Mouse (Mus musculus) thymus, adult 2 months (tissue): Measurements from ENCODE around the gene Pla2r1. TPM values are rescaled to one million over a fixed set of nuclear protein-coding genes. Genes with fewer than 3 reads are reported as not detected.

Experiments used
- DNase-seq: peaks from one replicate; pipeline ENCODE4 v3.0.0; 2021
- H3K27ac ChIP-seq: fragments of 200-500 bp; 2 replicates; pipeline ENCODE4 v1.5.1; 2012; ENCODE audit warnings: low read length, control low read depth; ENCODE audit not compliant: control insufficient read depth, insufficient read depth
- H3K27me3 ChIP-seq: fragments of 200-500 bp; 2 replicates; pipeline ENCODE4 v1.6.1; 2012; ENCODE audit warnings: mild to moderate bottlenecking, low read length, moderate library complexity, mixed read lengths; ENCODE audit not compliant: control insufficient read depth, insufficient read depth
- H3K36me3 ChIP-seq: fragments of 200-500 bp; 2 replicates; pipeline ENCODE4 v1.6.1; 2012; ENCODE audit warnings: mild to moderate bottlenecking, low read length, moderate library complexity; ENCODE audit not compliant: control insufficient read depth, insufficient read depth
- H3K4me1 ChIP-seq: fragments of 200-500 bp; replicated peaks from 2 replicates; pipeline ENCODE4 v1.6.1; 2012; ENCODE audit warnings: low read length; ENCODE audit not compliant: control insufficient read depth, insufficient read depth
- H3K4me3 ChIP-seq: fragments of 200-500 bp; 2 replicates; pipeline ENCODE4 v1.5.1; 2012; ENCODE audit warnings: mild to moderate bottlenecking, low read length, control low read depth, moderate library complexity; ENCODE audit not compliant: control insufficient read depth, insufficient read depth
- CTCF ChIP-seq: fragments of 200-500 bp; IDR thresholded peaks from 2 replicates; pipeline ENCODE4 v1.5.1; 2012; ENCODE audit warnings: mild to moderate bottlenecking, control low read depth, low read length, moderate library complexity, borderline replicate concordance; ENCODE audit not compliant: control insufficient read depth, poor library complexity, insufficient read depth; ENCODE audit errors: extremely low read depth
- POLR2A ChIP-seq: fragments of 200-500 bp; IDR thresholded peaks from 2 replicates; pipeline ENCODE4 v1.6.1; 2012; ENCODE audit warnings: mild to moderate bottlenecking, low read length, control low read depth, moderate library complexity; ENCODE audit not compliant: control insufficient read depth, poor library complexity, insufficient read depth; ENCODE audit errors: extremely low read depth
- WGBS: fragments of 180-500 bp; shearing (Covaris S2); methylation state at CpG from one replicate; pipeline ENCODE4 v1.1.7; 2018; 5-methylcytosine and 5-hydroxymethylcytosine counted together
- polyA plus RNA-seq: library from polyadenylated mRNA; depleted of rRNA; stranded (reverse); fragments of >200 nt; gene quantifications from 2 replicates; pipeline ENCODE4 v1.2.3, GENCODE M21; 2012

Pla2r1 gene
- polyA plus RNA-seq, 1 experiment, result 0.47 TPM

GRCm38 (mm10) chr2:60441875-60442274 lies 111.2 kb downstream of the Pla2r1 start:
- no peak overlapping the region for H3K27ac ChIP-seq
- no peak for DNase-seq
- 62% methylated on average over 3 of the region's 3 CpGs for WGBS
- H3K27me3 ChIP-seq, result no peaks in the 10 kb centered on the region
- no peaks in the 10 kb centered on the region for H3K4me1 ChIP-seq
- TF ChIP-seq CTCF (no peak), POLR2A (no peak)
- H3K4me3 ChIP-seq, result no peak overlapping the region
- H3K36me3 ChIP-seq, result no peaks in the 10 kb centered on the region

- no peak for DNase-seq
Observed at GRCm38 (mm10) chr2:60436802-60437201, 116.3 kb downstream of the Pla2r1 start.

GRCm38 (mm10) chr2:60430315-60431021 lies 122.6 kb downstream of the Pla2r1 start:
- WGBS, result 79% methylated on average over 8 of the region's 8 CpGs
- no peak overlapping the region for H3K27ac ChIP-seq

More at GRCm38 (mm10) chr2:60436802-60437201, 116.3 kb downstream of the Pla2r1 start:
- Histone ChIP-seq H3K4me1 (no peaks in the 10 kb centered on the region), H3K4me3 (no peak overlapping the region), H3K27ac (no peak overlapping the region), H3K36me3 (no peaks in the 10 kb centered on the region), H3K27me3 (no peaks in the 10 kb centered on the region)
- 98% methylated on average over 5 of the region's 5 CpGs for WGBS
- no peak for TF ChIP-seq POLR2A
- TF ChIP-seq CTCF, result no peak

GRCm38 (mm10) chr2:60418075-60418474 lies 135.0 kb downstream of the Pla2r1 start:
- Histone ChIP-seq H3K4me3 (no peak overlapping the region), H3K27me3 (no peaks in the 10 kb centered on the region), H3K27ac (no peak overlapping the region), H3K36me3 (no peaks in the 10 kb centered on the region), H3K4me1 (no peaks in the 10 kb centered on the region)
- TF ChIP-seq POLR2A (no peak), CTCF (no peak)
- peak; percentile 84 for DNase-seq
- WGBS, result 11% methylated on average over 6 of the region's 6 CpGs

More at GRCm38 (mm10) chr2:60430315-60431021, 122.6 kb downstream of the Pla2r1 start:
- Histone ChIP-seq H3K36me3 (no peaks in the 10 kb centered on the region), H3K27me3 (no peaks in the 10 kb centered on the region), H3K4me3 (no peak overlapping the region), H3K4me1 (no peaks in the 10 kb centered on the region)
- DNase-seq, result no peak
- TF ChIP-seq CTCF, result no peak
- TF ChIP-seq POLR2A, result no peak

GRCm38 (mm10) chr2:60414334-60414733 lies 138.8 kb downstream of the Pla2r1 start:
- no peak overlapping the region for H3K4me3 ChIP-seq
- TF ChIP-seq POLR2A (no peak), CTCF (no peak)
- no peak overlapping the region for H3K27ac ChIP-seq
- H3K4me1 ChIP-seq, result no peaks in the 10 kb centered on the region
- DNase-seq, result no peak
- no peaks in the 10 kb centered on the region for H3K36me3 ChIP-seq
- WGBS, result 90% methylated on average over 8 of the region's 8 CpGs
- no peaks in the 10 kb centered on the region for H3K27me3 ChIP-seq

GRCm38 (mm10) chr2:60413006-60413650 lies 140.0 kb downstream of the Pla2r1 start:
- Histone ChIP-seq H3K36me3 (no peaks in the 10 kb centered on the region), H3K27me3 (no peaks in the 10 kb centered on the region), H3K4me1 (no peaks in the 10 kb centered on the region), H3K4me3 (no peak overlapping the region), H3K27ac (no peak overlapping the region)
- WGBS, result 95% methylated on average over 18 of the region's 18 CpGs
- TF ChIP-seq POLR2A (no peak), CTCF (no peak)
- no peak for DNase-seq
